Mouse (Mus musculus): Measurements from ENCODE around the gene Klra3.

- TF ChIP-seq CTCF (IDR thresholded peaks at IDR 0.05; ENCODE audit: borderline replicate concordance, insufficient read depth, low read depth, low read length) (no peak), POLR2A (IDR thresholded peaks at IDR 0.05; ENCODE audit: borderline replicate concordance, insufficient read depth, low read length) (no peak)
Measured at GRCm38 (mm10) chr6:130385803-130386202, 48.4 kb upstream of the Klra3 start.

Measured in cerebellum, adult 2 months (tissue).